Mouse (Mus musculus) hindbrain, embryonic 11.5 days (tissue): ENCODE results near the gene Rsph9. TPM values are rescaled to one million over a fixed set of nuclear protein-coding genes. Genes with fewer than 3 reads are reported as not detected.

Source experiments
- ATAC-seq: fragments of 200-750 bp; cut with Nextera tagmentation; 2 replicates; pipeline ENCODE4 v1.8.0; 2017; ENCODE audit warnings: mild to moderate bottlenecking, moderate TSS enrichment, moderate library complexity; ENCODE audit not compliant: low FRiP score
- DNase-seq: peaks from one replicate; pipeline ENCODE4 v3.0.0-alpha.2; 2015; ENCODE audit warnings: low spot score
- H3K27ac ChIP-seq: fragments of 300-500 bp; sonication (generic); 2 replicates; pipeline ENCODE4 v1.5.1; 2014; ENCODE audit warnings: mild to moderate bottlenecking, low read depth, low read length
- H3K27me3 ChIP-seq: fragments of 300-500 bp; sonication (generic); 2 replicates; pipeline ENCODE4 v1.6.1; 2014; ENCODE audit warnings: mild to moderate bottlenecking, low read length, moderate library complexity, mixed read lengths; ENCODE audit not compliant: control insufficient read depth, insufficient read depth
- H3K36me3 ChIP-seq: fragments of 300-500 bp; sonication (generic); 2 replicates; pipeline ENCODE4 v1.6.1; 2014; ENCODE audit warnings: mild to moderate bottlenecking, low read length, moderate library complexity, mixed read lengths; ENCODE audit not compliant: control insufficient read depth, insufficient read depth
- H3K4me1 ChIP-seq: fragments of 300-500 bp; sonication (generic); replicated peaks from 2 replicates; pipeline ENCODE4 v1.6.1; 2014; ENCODE audit warnings: low read length, mixed read lengths; ENCODE audit not compliant: control insufficient read depth, insufficient read depth
- H3K4me2 ChIP-seq: fragments of 300-500 bp; sonication (generic); replicated peaks from 2 replicates; pipeline ENCODE4 v1.6.1; 2014; ENCODE audit warnings: mild to moderate bottlenecking, low read depth, low read length
- H3K4me3 ChIP-seq: fragments of 300-500 bp; sonication (generic); 2 replicates; pipeline ENCODE4 v1.5.1; 2014; ENCODE audit warnings: low read depth, low read length
- H3K9ac ChIP-seq: fragments of 300-500 bp; sonication (generic); 2 replicates; pipeline ENCODE4 v1.6.1; 2014; ENCODE audit warnings: low read depth, low read length
- H3K9me3 ChIP-seq: fragments of 300-500 bp; sonication (generic); 2 replicates; pipeline ENCODE4 v1.6.1; 2016; ENCODE audit warnings: low read length; ENCODE audit not compliant: control insufficient read depth
- WGBS: fragments of 180-500 bp; shearing (Covaris S2); extraction: QIAGEN DNeasy Blood & Tissue Kit; methylation state at CpG from one replicate; pipeline ENCODE4 v1.1.7; 2014; 5-methylcytosine and 5-hydroxymethylcytosine counted together
- polyA plus RNA-seq: library from polyadenylated mRNA; unstranded; fragments of >200 nt; fragmentation: Nextera tagmentation; extraction: Ambion mirVana; gene quantifications from 2 replicates; pipeline ENCODE4 v1.2.1, GENCODE M21; 2014

The Rsph9 gene
- polyA plus RNA-seq = 17.6 and 20.1 TPM in 2 replicates

DNA sequence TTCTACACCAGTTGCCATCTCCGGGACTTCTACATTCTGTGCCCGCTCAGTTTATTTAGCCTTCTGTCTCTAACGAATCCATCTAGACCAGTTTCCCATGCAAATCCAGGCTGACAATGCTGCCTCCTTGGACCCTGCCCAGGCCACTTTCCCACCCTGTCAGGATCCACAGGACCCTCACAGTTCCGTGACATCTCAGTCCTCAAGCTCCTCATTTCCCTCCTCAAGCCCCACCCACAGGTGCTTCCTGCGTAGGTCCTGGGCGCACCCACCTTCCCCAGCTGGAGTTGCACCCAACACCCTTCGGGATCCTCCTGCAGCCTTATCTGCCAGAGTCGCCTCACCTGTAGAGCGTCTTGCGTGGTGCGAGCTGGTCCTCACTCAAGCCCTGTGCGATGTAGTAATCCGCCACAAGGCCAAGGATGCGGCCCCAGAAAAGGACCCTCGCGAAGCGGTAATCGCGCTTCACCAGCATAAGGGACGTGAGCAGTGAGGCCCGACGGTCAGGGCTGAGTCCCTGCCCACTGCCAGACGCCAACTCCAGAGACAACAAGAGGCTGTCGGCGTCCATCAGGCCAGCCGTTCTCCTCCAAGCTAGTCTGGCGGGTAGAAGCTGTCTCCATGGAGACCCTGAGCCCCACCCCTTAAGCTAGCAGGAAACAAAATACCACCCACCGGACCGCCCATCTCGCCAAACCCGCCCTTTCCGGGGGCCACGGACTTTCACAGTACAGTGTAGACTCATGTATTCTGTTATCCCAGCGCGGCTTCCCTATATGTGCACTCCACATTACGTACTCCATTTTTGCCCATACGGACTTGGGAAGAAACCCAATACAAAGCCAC is at the start of gene Rsph9:
TSS of gene Rsph9 (minus strand) at position 639 of the 846 bp plus-strand sequence.
- Histone ChIP-seq H3K27ac (no peak within 1 kb of the TSS), H3K9ac (peak within 1 kb of the TSS; percentile 39), H3K27me3 (no peaks in the 10 kb centered on the region), H3K4me2 (peak within 1 kb of the TSS; percentile 71), H3K9me3 (no peaks in the 10 kb centered on the region), H3K4me3 (peak within 1 kb of the TSS; percentile 44), H3K4me1 (peaks cover 6% of the 10 kb centered on the region), H3K36me3 (no peaks in the 10 kb centered on the region)
- DNase-seq = peak; percentile 83
- 8% methylated on average over 37 of the region's 37 CpGs for WGBS
- ATAC-seq = peak; percentile 88

DNA sequence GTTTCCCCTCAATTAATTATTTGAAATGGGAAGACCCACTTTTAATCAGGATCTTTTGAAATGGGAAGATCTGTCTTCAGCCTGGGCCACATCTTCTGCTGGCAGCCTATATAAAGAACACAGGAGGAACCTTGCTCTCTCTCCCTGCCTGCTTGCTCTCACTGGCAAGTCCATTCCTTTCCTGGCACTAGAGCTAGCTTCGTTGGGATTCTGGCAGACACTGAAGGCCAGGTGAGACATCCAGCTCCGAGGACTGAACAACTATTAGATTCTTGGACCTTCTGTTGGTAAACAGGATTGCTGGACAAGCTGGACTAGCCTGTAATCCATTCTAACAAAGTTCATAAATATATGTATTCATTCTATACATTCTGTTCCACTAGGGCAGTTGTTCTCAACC is 44.8 kb upstream of the Rsph9 start:
- Histone ChIP-seq H3K27me3 (no peaks in the 10 kb centered on the region), H3K4me1 (no peaks in the 10 kb centered on the region), H3K4me3 (no peak overlapping the region), H3K4me2 (no peak overlapping the region), H3K9ac (no peak overlapping the region), H3K36me3 (peaks cover 4% of the 10 kb centered on the region; the same call in 1 of the 2 replicates), H3K9me3 (no peaks in the 10 kb centered on the region), H3K27ac (no peak overlapping the region)
- no peak for ATAC-seq
- DNase-seq = no peak
- WGBS = 97% methylated on average over 2 of the region's 2 CpGs

DNA sequence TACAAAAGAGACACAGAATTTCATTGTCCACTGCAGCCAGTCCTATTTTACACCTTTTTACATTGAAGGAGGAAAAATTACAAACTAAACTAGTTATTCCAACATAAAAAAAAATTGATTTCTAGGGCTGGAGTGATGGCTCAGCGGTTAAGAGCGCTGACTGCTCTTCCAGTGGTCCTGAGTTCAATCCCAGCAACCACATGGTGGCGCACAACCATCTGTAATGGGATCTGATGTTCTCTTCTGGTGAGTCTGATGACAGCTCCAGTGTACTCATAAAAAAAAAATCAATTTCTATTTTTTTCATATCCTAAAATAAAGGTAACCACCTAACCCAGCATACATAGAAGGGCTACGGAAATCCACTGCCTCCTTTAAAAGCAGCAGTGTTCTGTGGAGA is 38.3 kb upstream of the Rsph9 start:
- H3K4me1 ChIP-seq = no peaks in the 10 kb centered on the region
- H3K9ac ChIP-seq = no peak overlapping the region
- peaks cover 13% of the 10 kb centered on the region; the same call in 1 of the 2 replicates for H3K36me3 ChIP-seq
- H3K27me3 ChIP-seq = no peaks in the 10 kb centered on the region
- ATAC-seq = no peak
- no peak overlapping the region for H3K4me2 ChIP-seq
- H3K27ac ChIP-seq = no peak overlapping the region
- H3K9me3 ChIP-seq = no peaks in the 10 kb centered on the region
- no peak for DNase-seq
- no peak overlapping the region for H3K4me3 ChIP-seq
- 80% methylated on average over 4 of the region's 4 CpGs for WGBS

DNA sequence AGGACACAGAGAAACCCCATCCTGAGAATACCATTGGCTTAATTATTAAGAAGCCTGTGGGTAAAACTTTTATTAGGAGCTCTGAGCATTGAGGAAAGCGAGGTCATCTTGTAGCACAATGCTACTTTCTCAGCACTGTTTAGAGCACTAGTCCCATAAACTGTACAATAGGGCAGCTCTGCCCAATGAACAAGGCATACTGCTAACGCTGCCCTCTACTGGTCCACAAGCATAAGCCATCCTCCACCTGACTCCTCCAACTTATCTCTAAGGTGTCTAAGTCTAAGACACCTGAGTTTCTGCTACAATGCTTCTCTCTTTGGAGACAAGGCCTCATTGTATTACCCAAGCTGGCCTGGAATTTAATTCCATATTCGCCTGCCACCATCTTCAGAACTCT is 26.5 kb upstream of the Rsph9 start:
- Histone ChIP-seq H3K9me3 (no peaks in the 10 kb centered on the region), H3K36me3 (peaks cover 12% of the 10 kb centered on the region; the same call in 1 of the 2 replicates), H3K9ac (no peak overlapping the region), H3K27me3 (no peaks in the 10 kb centered on the region), H3K27ac (no peak overlapping the region), H3K4me3 (no peak overlapping the region), H3K4me1 (no peaks in the 10 kb centered on the region), H3K4me2 (no peak overlapping the region)
- DNase-seq = peak; percentile 55
- 79% methylated on average over 3 of the region's 3 CpGs for WGBS
- no peak for ATAC-seq

DNA sequence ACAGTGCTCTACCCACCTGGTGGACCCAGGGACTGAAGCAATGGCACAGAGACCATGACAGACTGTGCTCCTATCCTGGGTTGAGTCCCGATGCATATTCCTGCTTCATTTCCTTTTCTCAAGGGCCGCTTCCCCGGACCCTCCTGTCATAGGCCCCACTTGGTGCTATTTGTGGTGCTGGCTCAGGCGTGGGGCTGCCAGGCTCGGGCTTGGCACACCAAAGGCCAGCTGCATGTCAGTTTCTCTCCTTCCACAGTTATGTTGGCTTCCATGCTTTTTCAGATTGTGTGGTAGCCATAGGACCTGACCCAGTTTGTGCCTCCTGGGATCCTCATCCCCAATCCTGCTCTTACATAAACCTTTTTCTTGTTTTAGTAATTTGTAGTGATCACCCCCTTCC is 24.8 kb upstream of the Rsph9 start:
- no peak for DNase-seq
- H3K4me1 ChIP-seq = no peaks in the 10 kb centered on the region
- H3K9ac ChIP-seq = no peak overlapping the region
- no peak for ATAC-seq
- H3K4me3 ChIP-seq = no peak overlapping the region
- WGBS = 92% methylated on average over 5 of the region's 5 CpGs
- H3K4me2 ChIP-seq = no peak overlapping the region
- H3K27me3 ChIP-seq = no peaks in the 10 kb centered on the region
- no peak overlapping the region for H3K27ac ChIP-seq
- H3K9me3 ChIP-seq = no peaks in the 10 kb centered on the region
- peaks cover 12% of the 10 kb centered on the region; the same call in 1 of the 2 replicates for H3K36me3 ChIP-seq

DNA sequence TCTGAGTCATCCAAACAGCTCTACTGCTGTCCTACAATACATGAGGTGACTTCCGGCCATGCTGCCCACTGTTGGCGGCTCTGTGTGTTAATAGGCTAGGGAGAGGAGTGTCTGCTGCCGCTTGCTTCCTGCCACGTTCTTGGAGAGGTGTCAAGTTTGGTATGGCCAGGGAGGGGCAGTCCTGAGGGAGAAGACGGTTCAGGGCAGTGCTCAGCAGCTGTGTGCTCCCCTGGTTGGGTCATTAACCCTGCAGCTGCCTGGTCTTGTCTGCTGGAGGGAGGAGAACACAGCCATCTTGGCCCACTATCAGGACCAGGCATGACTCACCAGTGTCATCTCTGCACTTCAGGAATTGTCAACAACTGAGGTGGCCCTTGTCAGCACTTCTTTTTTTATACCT is 24.3 kb upstream of the Rsph9 start:
- H3K4me1 ChIP-seq = no peaks in the 10 kb centered on the region
- no peak for ATAC-seq
- WGBS = 72% methylated on average over 5 of the region's 5 CpGs
- H3K4me2 ChIP-seq = no peak overlapping the region
- no peaks in the 10 kb centered on the region for H3K9me3 ChIP-seq
- no peaks in the 10 kb centered on the region for H3K27me3 ChIP-seq
- no peak overlapping the region for H3K27ac ChIP-seq
- H3K9ac ChIP-seq = no peak overlapping the region
- no peak for DNase-seq
- H3K36me3 ChIP-seq = peaks cover 12% of the 10 kb centered on the region; the same call in 1 of the 2 replicates
- no peak overlapping the region for H3K4me3 ChIP-seq

DNA sequence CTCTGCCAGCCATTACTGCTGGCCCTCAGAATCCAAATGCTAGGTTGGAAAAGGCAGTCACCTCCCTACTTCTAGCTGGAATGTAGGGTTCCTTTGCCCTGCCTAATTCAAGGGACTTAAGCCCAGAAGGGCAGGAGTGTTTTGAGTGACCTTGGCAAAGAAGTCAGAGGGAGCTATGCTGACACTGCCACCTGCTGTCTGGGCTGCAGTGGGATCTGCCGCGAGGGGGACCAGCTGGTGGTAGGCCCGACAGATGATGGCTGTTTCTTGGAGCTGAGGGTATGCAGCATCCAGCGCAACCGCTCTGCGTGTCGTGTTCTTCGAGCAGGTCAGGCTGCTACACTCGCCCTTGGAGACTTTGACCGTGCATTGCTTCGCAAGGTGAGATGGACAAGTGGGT is 23.0 kb upstream of the Rsph9 start:
- H3K9ac ChIP-seq = no peak overlapping the region
- H3K4me1 ChIP-seq = no peaks in the 10 kb centered on the region
- H3K4me3 ChIP-seq = no peak overlapping the region
- no peaks in the 10 kb centered on the region for H3K9me3 ChIP-seq
- DNase-seq = no peak
- no peak overlapping the region for H3K27ac ChIP-seq
- no peak for ATAC-seq
- H3K4me2 ChIP-seq = no peak overlapping the region
- H3K36me3 ChIP-seq = 0 out of 2 replicates have a peak, but pooled peaks cover 9% of the 10 kb centered on the region
- H3K27me3 ChIP-seq = no peaks in the 10 kb centered on the region
- WGBS = 84% methylated on average over 11 of the region's 11 CpGs

DNA sequence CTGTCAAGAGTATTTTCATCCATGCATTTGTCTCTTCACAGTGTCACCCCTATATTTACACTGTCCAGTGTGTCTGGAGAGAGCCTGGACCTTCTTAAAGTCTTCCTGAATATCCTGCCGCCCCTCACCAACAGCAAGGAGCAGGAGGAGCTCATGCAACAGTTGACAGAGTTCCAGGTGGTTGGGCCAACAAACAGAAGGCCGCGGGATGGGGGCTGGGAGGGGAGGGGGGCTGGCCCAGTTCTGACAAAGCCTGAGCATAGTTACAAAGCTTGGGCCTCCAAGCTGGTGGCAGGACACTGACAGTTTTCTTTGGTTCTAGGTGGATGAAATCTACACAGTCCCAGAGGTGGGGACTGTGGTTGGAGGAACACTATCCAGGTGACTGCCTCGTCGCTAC is 22.3 kb upstream of the Rsph9 start:
- Histone ChIP-seq H3K27ac (no peak overlapping the region), H3K36me3 (0 out of 2 replicates have a peak, but pooled peaks cover 7% of the 10 kb centered on the region), H3K27me3 (no peaks in the 10 kb centered on the region), H3K9me3 (no peaks in the 10 kb centered on the region), H3K4me1 (0 out of 2 replicates have a peak, but pooled peaks cover 3% of the 10 kb centered on the region), H3K4me2 (no peak overlapping the region), H3K4me3 (no peak overlapping the region), H3K9ac (no peak overlapping the region)
- no peak for DNase-seq
- 91% methylated on average over 5 of the region's 5 CpGs for WGBS
- ATAC-seq = no peak

DNA sequence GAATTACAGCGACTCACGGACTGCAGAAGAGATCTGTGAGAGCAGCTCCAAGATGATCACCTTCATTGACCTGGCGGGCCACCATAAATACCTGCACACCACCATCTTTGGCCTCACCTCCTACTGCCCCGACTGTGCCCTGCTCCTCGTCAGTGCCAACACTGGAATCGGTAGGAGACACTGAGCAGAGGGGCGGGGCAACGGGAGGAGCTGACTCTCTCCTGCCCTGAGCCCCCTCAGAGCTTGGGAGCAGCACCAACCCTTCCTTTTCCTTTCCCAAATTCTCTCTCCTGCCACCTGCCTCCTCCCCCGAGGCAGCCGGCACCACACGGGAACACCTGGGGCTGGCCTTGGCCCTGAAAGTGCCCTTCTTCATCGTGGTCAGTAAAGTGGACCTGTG is 21.4 kb upstream of the Rsph9 start:
- H3K36me3 ChIP-seq = 0 out of 2 replicates have a peak, but pooled peaks cover 7% of the 10 kb centered on the region
- no peak overlapping the region for H3K9ac ChIP-seq
- DNase-seq = no peak
- no peaks in the 10 kb centered on the region for H3K9me3 ChIP-seq
- no peak overlapping the region for H3K27ac ChIP-seq
- 0 out of 2 replicates have a peak, but pooled peaks cover 3% of the 10 kb centered on the region for H3K4me1 ChIP-seq
- no peaks in the 10 kb centered on the region for H3K27me3 ChIP-seq
- no peak overlapping the region for H3K4me2 ChIP-seq
- WGBS = 92% methylated on average over 12 of the region's 12 CpGs
- ATAC-seq = no peak
- no peak overlapping the region for H3K4me3 ChIP-seq
